Mouse (Mus musculus): ENCODE results near the gene Olfr1318. TPM values are rescaled to one million over a fixed set of nuclear protein-coding genes. Genes with fewer than 3 reads are reported as not detected.

Gene Olfr1318
- polyA plus RNA-seq (2016; fragmentation: Nextera tagmentation; extraction: Ambion mirVana) = not detected in 2 replicates

GRCm38 (mm10) chr2:112153898-112154297, at the start of gene Olfr1318:
Gene Olfr1318 (plus strand): TSS chr2:112154198.
- H3K9me3 ChIP-seq = no peaks in the 10 kb centered on the region
- H3K27ac ChIP-seq = no peak within 1 kb of the TSS
- H3K4me3 ChIP-seq = no peak within 1 kb of the TSS
- H3K36me3 ChIP-seq (replicated peaks) = no peaks in the 10 kb centered on the region
- no peak for DNase-seq (ENCODE audit: extremely low spot score, low spot score)
- H3K27me3 ChIP-seq (ENCODE audit: poor library complexity, severe bottlenecking) = no peaks in the 10 kb centered on the region
- H3K4me1 ChIP-seq = no peaks in the 10 kb centered on the region

- Histone ChIP-seq H3K27ac (no peak within 1 kb of the TSS), H3K36me3 (replicated peaks) (no peaks in the 10 kb centered on the region), H3K9me3 (no peaks in the 10 kb centered on the region), H3K4me3 (no peak within 1 kb of the TSS), H3K27me3 (ENCODE audit: poor library complexity, severe bottlenecking) (no peaks in the 10 kb centered on the region), H3K4me1 (no peaks in the 10 kb centered on the region)
- DNase-seq (ENCODE audit: extremely low spot score, low spot score) = no peak
- 86% methylated on average over 1 of the region's 1 CpGs for WGBS
Measured at GRCm38 (mm10) chr2:112115340-112115739, 38.7 kb upstream of the Olfr1318 start, which contains the start of gene Olfr1315-ps1. Gene Olfr1315-ps1 (minus strand): TSS chr2:112115440.

- no peak for DNase-seq (ENCODE audit: extremely low spot score, low spot score)
- no peaks in the 10 kb centered on the region for H3K4me1 ChIP-seq
- no peaks in the 10 kb centered on the region for H3K36me3 ChIP-seq (replicated peaks)
- H3K4me3 ChIP-seq = no peak within 1 kb of the TSS
- no peaks in the 10 kb centered on the region for H3K27me3 ChIP-seq (ENCODE audit: poor library complexity, severe bottlenecking)
- H3K9me3 ChIP-seq = no peaks in the 10 kb centered on the region
- 85% methylated on average over 2 of the region's 2 CpGs for WGBS
- H3K27ac ChIP-seq = no peak within 1 kb of the TSS
Measured at GRCm38 (mm10) chr2:112134877-112135276, 19.1 kb upstream of the Olfr1318 start, which contains the start of gene Olfr1316. Gene Olfr1316 (minus strand): TSS chr2:112134977.

GRCm38 (mm10) chr2:112140029-112140428, 14.0 kb upstream of the Olfr1318 start, which contains the start of gene Olfr1317:
Gene Olfr1317 (plus strand): TSS chr2:112140329.
- no peaks in the 10 kb centered on the region for H3K4me1 ChIP-seq
- H3K36me3 ChIP-seq (replicated peaks) = no peaks in the 10 kb centered on the region
- H3K27me3 ChIP-seq (ENCODE audit: poor library complexity, severe bottlenecking) = no peaks in the 10 kb centered on the region
- H3K9me3 ChIP-seq = no peaks in the 10 kb centered on the region
- no peak for DNase-seq (ENCODE audit: extremely low spot score, low spot score)
- H3K4me3 ChIP-seq = no peak within 1 kb of the TSS
- 78% methylated on average over 2 of the region's 2 CpGs for WGBS
- no peak within 1 kb of the TSS for H3K27ac ChIP-seq

GRCm38 (mm10) chr2:112196859-112197258, 42.9 kb downstream of the Olfr1318 start:
- WGBS = under 1% methylated on average over 2 of the region's 2 CpGs
- no peaks in the 10 kb centered on the region for H3K27me3 ChIP-seq (ENCODE audit: poor library complexity, severe bottlenecking)
- no peak overlapping the region for H3K4me3 ChIP-seq
- no peaks in the 10 kb centered on the region for H3K36me3 ChIP-seq (replicated peaks)
- DNase-seq (ENCODE audit: extremely low spot score, low spot score) = peak; percentile 18
- no peaks in the 10 kb centered on the region for H3K4me1 ChIP-seq
- no peak overlapping the region for H3K27ac ChIP-seq
- H3K9me3 ChIP-seq = no peaks in the 10 kb centered on the region

GRCm38 (mm10) chr2:112203056-112203455, 49.1 kb downstream of the Olfr1318 start:
- Histone ChIP-seq H3K9me3 (no peaks in the 10 kb centered on the region), H3K27ac (no peak overlapping the region), H3K4me1 (no peaks in the 10 kb centered on the region), H3K27me3 (ENCODE audit: poor library complexity, severe bottlenecking) (no peaks in the 10 kb centered on the region), H3K36me3 (replicated peaks) (no peaks in the 10 kb centered on the region), H3K4me3 (no peak overlapping the region)
- DNase-seq (ENCODE audit: extremely low spot score, low spot score) = no peak
- WGBS = 87% methylated on average over 6 of the region's 6 CpGs

Other genes with a start within 250 kb of the Olfr1318 start
- not detected in 2 replicates for gene Olfr1306, start 237.9 kb upstream of the Olfr1318 start, polyA plus RNA-seq (2016; fragmentation: Nextera tagmentation; extraction: Ambion mirVana)
- not detected in 2 replicates for gene Olfr1307, start 204.8 kb upstream of the Olfr1318 start, polyA plus RNA-seq (2016; fragmentation: Nextera tagmentation; extraction: Ambion mirVana)
- gene Olfr1308, start 189.3 kb upstream of the Olfr1318 start, polyA plus RNA-seq (2016; fragmentation: Nextera tagmentation; extraction: Ambion mirVana) = not detected in 2 replicates
- gene Olfr1309, start 163.9 kb upstream of the Olfr1318 start, polyA plus RNA-seq (2016; fragmentation: Nextera tagmentation; extraction: Ambion mirVana) = not detected in 2 replicates
- gene Olfr1310, start 141.5 kb upstream of the Olfr1318 start, polyA plus RNA-seq (2016; fragmentation: Nextera tagmentation; extraction: Ambion mirVana) = not detected in 2 replicates
- not detected in 2 replicates for gene Olfr1311, start 129.8 kb upstream of the Olfr1318 start, polyA plus RNA-seq (2016; fragmentation: Nextera tagmentation; extraction: Ambion mirVana)
- gene Olfr1312, start 104.0 kb upstream of the Olfr1318 start, polyA plus RNA-seq (2016; fragmentation: Nextera tagmentation; extraction: Ambion mirVana) = not detected in 2 replicates
- gene Olfr1313, start 76.4 kb upstream of the Olfr1318 start, polyA plus RNA-seq (2016; fragmentation: Nextera tagmentation; extraction: Ambion mirVana) = not detected in 2 replicates
- not detected in 2 replicates for gene Olfr1314, start 57.4 kb upstream of the Olfr1318 start, polyA plus RNA-seq (2016; fragmentation: Nextera tagmentation; extraction: Ambion mirVana)
- gene Olfr1315-ps1, start 38.8 kb upstream of the Olfr1318 start, polyA plus RNA-seq (2016; fragmentation: Nextera tagmentation; extraction: Ambion mirVana) = not detected in 2 replicates
- not detected in 2 replicates for gene Olfr1316, start 19.2 kb upstream of the Olfr1318 start, polyA plus RNA-seq (2016; fragmentation: Nextera tagmentation; extraction: Ambion mirVana)
- not detected in 2 replicates for gene Olfr1317, start 13.9 kb upstream of the Olfr1318 start, polyA plus RNA-seq (2016; fragmentation: Nextera tagmentation; extraction: Ambion mirVana)
- 10.8 and 14.4 TPM in 2 replicates for gene Lpcat4, start 85.3 kb downstream of the Olfr1318 start, polyA plus RNA-seq (2016; fragmentation: Nextera tagmentation; extraction: Ambion mirVana)
- gene Nutm1, start 105.1 kb downstream of the Olfr1318 start, polyA plus RNA-seq (2016; fragmentation: Nextera tagmentation; extraction: Ambion mirVana) = 0.06 and 0.10 TPM in 2 replicates
- gene Nop10, start 107.7 kb downstream of the Olfr1318 start, polyA plus RNA-seq (2016; fragmentation: Nextera tagmentation; extraction: Ambion mirVana) = 224 TPM in 2 replicates
- 8.0 and 10.1 TPM in 2 replicates for gene Slc12a6, start 111.6 kb downstream of the Olfr1318 start, polyA plus RNA-seq (2016; fragmentation: Nextera tagmentation; extraction: Ambion mirVana)
- gene Gm21985, start 112.1 kb downstream of the Olfr1318 start, polyA plus RNA-seq (2016; fragmentation: Nextera tagmentation; extraction: Ambion mirVana) = not detected in 2 replicates
- gene Emc4, start 213.8 kb downstream of the Olfr1318 start, polyA plus RNA-seq (2016; fragmentation: Nextera tagmentation; extraction: Ambion mirVana) = 113 TPM in 2 replicates
- 43.0 and 44.7 TPM in 2 replicates for gene Katnbl1, start 225.0 kb downstream of the Olfr1318 start, polyA plus RNA-seq (2016; fragmentation: Nextera tagmentation; extraction: Ambion mirVana)